Mouse (Mus musculus) E14TG2a.4 (cell line): ENCODE measurements around the gene Pcif1.

Experiments used
- CTCF ChIP-seq: conservative IDR thresholded peaks from 2 replicates; pipeline ENCODE4 v1.5.1; 2014; ENCODE audit warnings: low read length
- NANOG ChIP-seq: IDR thresholded peaks from 2 replicates; pipeline ENCODE4 v1.6.1; 2014; ENCODE audit warnings: borderline replicate concordance, low read length, mixed read lengths

- TF ChIP-seq CTCF, result no peak
- no peak for TF ChIP-seq NANOG
These were observed 19.9 kb downstream of the Pcif1 start for GRCm38 (mm10) chr2:164899034-164899433.
